Mouse (Mus musculus) right cerebral cortex, postnatal 14 days (tissue): ENCODE results near the gene Ikzf1.

Experiments used
- DNase-seq: peaks from one replicate; pipeline ENCODE4 v3.0.0; 2022

Ikzf1 gene

GRCm38 (mm10) chr11:11690059-11690844, 5.4 kb downstream of the Ikzf1 start:
- no peak for DNase-seq

DNA sequence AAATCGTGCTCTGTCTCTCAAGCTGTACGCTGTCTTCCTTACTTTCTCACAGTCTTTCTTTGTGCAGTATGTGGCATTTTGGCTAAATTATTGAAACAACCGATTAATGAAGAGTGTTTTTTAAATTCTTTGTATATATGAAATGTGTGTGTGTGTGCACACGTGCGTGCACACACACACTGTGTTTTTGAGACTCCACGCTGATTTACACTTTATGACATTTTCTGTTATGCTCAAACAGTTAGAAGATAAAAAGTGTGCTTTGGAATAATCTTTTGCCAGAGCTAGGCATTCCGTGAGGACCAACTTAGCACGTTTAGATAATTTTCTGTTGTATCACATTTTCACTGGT, 6.0 kb downstream of the Ikzf1 start:
- DNase-seq, result no peak

DNA sequence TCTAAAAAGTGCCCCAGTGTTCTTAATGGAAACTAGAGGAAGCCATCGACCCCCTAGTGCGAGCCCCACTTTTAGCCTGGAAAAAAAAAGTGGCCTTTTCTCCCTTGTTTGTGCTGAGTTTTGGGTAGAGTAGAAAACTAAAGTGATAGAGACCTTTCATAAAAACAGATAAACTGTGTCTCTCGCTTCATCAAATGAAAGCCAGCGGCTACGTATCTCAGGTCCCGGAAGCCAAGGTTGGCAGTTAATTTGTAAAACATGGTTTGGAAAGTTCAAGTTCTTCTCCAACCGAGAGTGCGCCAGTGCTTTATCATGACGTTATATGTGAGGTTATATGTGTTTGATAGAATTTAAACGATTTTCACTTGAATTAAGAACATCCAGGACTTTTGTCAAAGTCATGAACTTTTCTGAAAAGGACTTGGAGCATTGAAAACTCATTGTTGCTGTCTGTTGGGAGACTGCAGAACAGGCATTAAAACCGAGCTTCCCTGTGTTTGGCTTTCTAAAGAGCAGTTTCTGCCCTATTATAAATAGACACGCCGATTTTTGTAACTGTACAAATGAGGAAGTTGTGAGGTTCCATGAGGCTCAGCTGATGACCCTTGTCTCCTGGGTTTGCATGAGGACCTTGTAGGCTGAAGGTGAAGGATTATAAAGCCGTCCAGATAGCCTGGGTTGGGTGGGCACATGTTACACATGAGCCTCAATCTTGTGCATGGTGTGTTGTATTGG, 6.7 kb downstream of the Ikzf1 start:
- DNase-seq, result no peak

DNA sequence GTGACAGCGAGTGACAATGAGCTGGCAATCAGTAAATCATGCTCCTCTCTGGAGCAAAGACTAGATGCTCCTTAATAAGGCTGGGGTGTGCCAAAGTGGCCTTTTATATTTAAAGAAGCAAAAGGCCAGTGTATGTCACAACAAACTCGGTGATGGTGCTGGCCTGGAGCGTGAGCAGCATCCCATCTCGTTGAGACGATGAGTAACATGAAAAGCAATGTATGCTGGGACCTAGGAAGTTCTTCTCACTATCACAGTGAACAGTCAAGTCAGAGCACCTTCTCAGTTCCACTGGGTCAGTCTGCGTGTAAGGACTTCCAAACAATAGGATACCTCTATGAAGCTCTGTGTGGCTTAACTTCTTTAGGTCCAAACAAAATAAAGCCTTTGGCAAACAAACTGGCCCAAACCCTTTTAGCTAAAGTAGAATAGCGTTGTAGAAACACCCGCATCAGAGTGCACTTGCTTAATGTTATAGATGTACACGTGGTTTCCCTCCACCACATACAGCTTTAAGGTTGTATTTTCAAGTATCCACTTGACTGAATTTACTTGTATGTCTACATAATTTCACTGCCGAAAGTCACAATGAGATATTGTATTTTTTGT, 7.9 kb downstream of the Ikzf1 start:
- DNase-seq, result no peak

DNA sequence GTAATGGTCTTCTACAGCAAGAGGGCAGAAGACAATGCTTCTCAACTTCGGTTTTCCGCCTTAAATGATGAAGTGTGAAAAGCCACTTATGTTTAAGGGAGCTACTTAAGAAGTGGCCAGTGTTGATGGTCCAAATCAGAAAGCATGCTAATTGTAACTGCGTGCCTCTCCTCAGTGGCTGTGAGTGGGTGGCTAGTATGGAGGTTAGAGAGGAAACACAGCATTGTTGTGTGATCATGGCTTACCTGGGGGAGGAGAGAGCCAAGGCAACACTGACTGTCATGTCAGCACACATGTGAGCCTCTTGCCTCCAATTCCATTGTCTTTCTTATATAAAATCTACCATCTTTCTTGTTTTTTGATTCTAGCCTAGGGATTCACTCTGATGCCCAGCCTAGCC, 8.6 kb downstream of the Ikzf1 start:
- no peak for DNase-seq

- no peak for DNase-seq
These were observed 9.3 kb downstream of the Ikzf1 start for GRCm38 (mm10) chr11:11694072-11694471.

GRCm38 (mm10) chr11:11694472-11695177, 9.8 kb downstream of the Ikzf1 start:
- DNase-seq, result no peak

DNA sequence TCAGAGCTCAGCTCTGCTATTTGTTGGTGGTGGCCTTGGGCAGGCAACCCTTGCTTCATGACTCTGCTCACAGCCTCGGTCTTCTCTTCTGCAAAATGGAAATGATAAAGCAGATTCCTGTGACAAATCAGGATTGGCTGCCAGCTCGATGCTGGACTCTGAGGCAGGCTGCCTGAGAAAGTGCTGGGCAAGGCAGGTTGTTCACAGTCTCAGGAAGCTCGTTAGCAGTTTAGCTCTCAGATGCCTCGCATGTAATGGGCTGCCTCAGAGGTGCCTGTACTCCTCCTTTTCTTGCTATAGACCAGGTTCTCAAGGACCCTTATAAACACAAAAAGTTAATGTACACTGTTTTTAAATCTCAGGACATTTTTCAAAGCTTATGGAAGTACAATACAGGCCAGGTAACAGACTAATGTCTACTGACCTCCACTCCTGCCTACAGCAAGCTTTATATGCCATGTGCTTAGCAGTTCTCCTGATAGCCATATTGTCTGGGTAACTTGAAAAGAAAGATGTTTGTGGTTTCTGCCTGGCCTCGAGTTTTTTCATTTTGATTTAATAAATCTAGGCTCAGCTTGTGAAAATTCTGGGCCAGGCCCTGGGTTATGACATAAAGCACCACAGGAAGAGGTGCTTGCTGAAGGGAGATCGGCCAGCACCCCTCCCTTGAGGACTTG, 10.5 kb downstream of the Ikzf1 start:
- no peak for DNase-seq

- DNase-seq, result no peak
These were observed 11.1 kb downstream of the Ikzf1 start for GRCm38 (mm10) chr11:11695907-11696306.

- DNase-seq, result no peak
These were observed 12.0 kb downstream of the Ikzf1 start for GRCm38 (mm10) chr11:11696814-11697213.

GRCm38 (mm10) chr11:11701378-11701777, 16.6 kb downstream of the Ikzf1 start:
- no peak for DNase-seq

- no peak for DNase-seq
These were observed 19.0 kb downstream of the Ikzf1 start for GRCm38 (mm10) chr11:11703776-11704175.

DNA sequence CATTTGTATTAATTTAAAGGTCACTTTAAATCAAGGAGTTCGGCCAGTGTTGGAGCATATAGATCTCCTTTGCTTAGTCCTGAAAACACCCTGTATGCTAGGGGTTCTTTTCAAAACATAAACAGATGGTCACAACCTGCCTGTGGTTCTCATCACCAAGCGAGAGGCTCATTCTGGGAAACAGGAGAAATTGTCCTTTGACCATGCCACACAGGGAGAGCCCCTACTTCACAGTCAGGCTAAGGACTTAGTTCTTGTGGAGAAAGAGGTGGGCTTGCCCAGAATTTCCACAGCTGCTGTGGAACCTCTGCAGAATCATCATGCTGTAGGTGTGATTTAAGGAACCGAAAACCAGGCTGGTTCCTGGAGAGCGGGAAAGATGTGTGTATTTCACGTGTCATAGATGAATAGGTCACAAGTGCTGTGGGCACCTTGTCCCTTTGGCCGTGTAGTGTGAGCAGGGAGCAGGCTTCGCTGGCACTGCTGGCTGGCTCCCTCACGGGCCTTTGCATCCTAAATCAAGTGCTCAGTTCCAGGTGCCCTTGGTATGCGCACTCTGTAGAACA, 23.4 kb downstream of the Ikzf1 start:
- no peak for DNase-seq

DNA sequence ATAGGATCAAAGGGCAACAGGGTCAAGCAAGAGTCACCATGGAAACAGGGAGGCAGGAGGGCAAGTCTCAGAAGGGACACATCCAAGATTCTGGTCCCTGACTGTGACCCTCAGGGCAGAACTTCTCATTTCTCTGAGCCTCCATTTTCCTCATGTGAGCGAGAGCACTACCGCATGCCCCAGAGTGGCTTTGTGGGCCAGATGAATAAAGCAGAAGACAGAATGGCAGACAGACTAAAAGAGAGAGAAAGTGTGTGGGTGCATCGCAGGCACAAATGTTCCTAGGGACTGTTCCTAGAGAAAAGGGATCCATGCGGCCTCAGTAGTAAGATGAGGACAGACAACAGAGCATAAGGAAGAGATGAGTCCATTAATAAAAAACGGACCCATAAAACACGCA, 24.5 kb downstream of the Ikzf1 start:
- DNase-seq, result no peak

- no peak for DNase-seq
These were observed 25.9 kb downstream of the Ikzf1 start for GRCm38 (mm10) chr11:11710718-11711117.

GRCm38 (mm10) chr11:11711748-11712147, 26.9 kb downstream of the Ikzf1 start:
- DNase-seq, result no peak

DNA sequence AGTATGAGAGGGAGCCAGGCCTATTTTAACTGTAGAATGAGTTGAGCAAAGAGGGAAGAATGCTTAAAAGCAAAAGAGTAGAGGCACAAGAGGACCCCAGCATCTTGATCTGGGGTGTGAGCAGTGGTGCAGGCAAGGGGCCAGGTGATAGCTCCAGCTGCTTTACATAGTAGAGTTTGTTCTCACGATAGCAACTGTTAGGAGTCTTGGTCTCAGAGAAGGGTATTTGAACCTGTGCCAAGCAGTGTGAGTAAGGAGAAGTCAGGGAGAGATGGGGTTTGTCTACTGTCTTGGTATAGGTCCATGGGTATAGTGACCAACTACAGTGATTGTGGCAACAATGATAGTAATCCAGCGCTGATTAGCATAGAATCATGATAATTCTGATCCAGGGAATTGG, 29.9 kb downstream of the Ikzf1 start:
- DNase-seq, result no peak

DNA sequence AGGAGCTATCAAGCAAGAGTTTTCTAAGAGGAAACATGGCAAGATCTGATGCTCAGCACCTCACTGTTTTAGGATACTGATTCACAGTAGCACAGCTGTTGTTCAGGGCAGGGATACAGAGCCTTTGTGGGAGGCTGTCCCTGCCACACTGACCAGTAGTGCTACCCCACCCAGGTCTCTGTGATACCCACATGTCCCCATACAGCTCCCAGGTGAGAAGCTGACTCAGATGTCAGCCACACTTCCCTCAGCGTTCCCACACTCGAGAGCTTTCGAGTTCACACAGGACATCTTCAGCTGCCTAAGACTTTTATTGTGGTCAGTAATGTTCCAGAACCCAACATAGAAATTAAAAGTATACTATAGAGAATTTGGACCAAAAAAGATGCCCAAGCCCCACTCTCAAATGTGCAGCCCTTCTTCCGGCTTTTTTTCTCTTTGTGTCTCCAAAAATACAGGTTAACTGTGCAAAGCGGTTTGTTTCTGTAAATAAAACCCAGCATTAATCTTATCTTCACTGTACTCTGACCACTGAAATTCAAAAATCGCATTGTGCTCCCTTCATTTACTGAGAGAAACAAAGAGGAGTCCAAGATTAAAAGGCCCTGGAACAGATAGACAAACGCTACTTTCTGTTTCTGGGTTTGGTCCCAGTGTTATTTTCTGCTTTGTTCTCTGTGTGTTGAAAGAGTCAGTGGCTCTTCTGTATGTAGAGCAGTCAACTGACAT, 31.3 kb downstream of the Ikzf1 start:
- DNase-seq, result no peak

GRCm38 (mm10) chr11:11716692-11717037, 31.9 kb downstream of the Ikzf1 start:
- DNase-seq, result no peak

DNA sequence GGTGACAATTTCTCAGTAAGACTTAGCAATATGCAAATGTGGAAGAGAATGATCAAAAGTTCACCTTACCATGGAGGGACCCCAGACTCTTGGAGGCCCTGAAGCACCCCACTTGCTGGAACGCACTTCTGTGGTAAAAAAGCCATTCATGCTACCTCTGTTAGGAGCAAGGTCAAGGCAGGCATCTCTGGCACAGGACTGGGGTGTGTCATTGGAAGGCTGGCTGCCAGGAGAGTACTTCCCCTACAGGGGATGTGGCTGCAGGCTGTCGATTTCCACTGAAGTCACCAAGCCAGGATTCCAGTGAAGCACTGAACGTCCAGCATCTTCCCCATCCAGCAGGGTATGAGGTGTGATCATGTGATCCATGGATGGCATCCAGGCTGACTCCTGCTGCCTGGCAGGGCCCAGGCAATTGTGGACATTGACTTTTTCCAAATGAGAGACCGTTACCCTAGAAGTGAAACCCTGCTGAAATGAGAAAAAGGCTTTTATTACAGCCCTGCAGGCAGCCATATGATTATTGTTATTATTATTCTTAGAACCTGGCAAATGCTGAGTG, 32.9 kb downstream of the Ikzf1 start:
- no peak for DNase-seq

GRCm38 (mm10) chr11:11719748-11720147, 34.9 kb downstream of the Ikzf1 start:
- DNase-seq, result no peak
